Mouse (Mus musculus) stomach, postnatal 0 days (tissue): ENCODE data around the gene Prkcb.

ENCODE experiments used
- CTCF ChIP-seq: IDR thresholded peaks from 2 replicates; pipeline ENCODE4 v1.5.1; 2016; ENCODE audit warnings: antibody characterized with exemption, low read depth, mild to moderate bottlenecking, moderate library complexity
- EP300 ChIP-seq: optimal IDR thresholded peaks from 2 replicates; pipeline ENCODE3; 2016; ENCODE audit warnings: antibody characterized with exemption

DNA sequence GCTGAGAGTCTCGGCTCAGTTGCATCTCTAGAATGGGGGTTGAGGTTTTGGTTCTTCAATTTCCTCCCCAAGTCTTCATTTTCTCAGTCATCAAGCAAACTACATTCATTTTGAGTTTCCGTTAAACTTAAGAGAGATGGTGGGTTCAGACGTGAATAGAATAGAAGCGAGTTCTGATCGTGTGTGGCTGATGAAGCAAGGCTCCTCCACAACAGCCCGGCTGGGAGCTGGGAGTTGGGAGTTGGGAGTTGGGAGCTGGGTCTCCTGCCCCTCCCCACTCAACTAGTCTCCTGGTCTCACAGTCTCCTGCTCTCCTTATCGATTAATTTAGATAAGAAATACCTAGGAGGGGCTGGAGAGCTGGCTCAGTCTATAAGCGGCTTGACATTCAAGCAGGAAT is 44.0 kb upstream of the Prkcb start:
- TF ChIP-seq CTCF (no peak), EP300 (no peak)
